Mouse (Mus musculus) left cerebral cortex, adult 8-10 months (tissue): ENCODE measurements around the gene Eps15l1. TPM values are rescaled to one million over a fixed set of nuclear protein-coding genes. Genes with fewer than 3 reads are reported as not detected.

Source experiments
- DNase-seq, 2 experiments: peaks; one replicate each; pipeline ENCODE4 v3.0.0; 2022; ENCODE audit warnings: low spot score in 2 of 2
- total RNA-seq, 4 experiments: library from RNA; stranded (reverse); gene quantifications; 2 replicates each; pipeline ENCODE4 v1.2.4; 2022

Gene Eps15l1
- total RNA-seq, 4 experiments from 2014 or later: 67.1 to 72.9 (median 70.8) TPM

GRCm38 (mm10) chr8:72413839-72414238 lies 7.4 kb downstream of the Eps15l1 start:
- no peak for DNase-seq

DNA sequence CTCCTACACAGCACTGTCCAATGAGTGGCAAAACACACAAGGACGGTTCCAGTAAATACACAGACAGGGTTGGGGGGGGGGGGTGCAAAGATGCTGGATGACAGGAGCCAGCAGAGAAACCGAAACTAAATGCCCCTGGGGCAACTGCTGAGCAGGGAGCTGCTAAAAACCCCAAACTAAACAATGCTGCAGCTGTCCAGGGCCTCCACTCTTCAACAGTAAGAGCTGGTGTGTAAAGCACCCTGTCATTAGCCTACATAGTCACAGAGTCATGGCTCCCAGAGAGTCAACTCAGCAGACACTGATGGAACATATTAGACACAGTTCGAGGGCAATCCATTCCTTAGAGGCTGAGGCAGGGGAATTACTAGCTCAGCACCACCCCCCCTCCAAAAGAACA lies 11.8 kb downstream of the Eps15l1 start:
- DNase-seq: no peak

DNA sequence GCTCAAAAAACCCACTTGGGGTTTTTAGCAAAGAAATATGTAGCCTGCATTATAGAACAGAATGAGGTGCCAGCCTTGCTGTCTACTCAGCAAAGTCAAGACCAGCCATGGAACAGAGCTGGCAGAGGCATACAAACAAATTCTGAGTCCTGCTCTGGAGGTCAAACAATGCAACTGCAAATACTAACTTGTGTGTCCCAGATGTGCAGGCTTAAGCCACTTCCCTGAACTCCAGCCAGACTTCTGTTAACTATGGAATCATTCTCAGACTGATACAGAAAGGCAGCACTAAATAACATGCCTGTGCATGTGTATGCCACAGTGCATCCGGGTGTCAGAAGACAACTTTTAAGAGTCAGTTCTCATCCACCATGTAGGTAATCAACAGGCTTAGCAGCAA lies 13.4 kb downstream of the Eps15l1 start:
- no peak for DNase-seq

DNA sequence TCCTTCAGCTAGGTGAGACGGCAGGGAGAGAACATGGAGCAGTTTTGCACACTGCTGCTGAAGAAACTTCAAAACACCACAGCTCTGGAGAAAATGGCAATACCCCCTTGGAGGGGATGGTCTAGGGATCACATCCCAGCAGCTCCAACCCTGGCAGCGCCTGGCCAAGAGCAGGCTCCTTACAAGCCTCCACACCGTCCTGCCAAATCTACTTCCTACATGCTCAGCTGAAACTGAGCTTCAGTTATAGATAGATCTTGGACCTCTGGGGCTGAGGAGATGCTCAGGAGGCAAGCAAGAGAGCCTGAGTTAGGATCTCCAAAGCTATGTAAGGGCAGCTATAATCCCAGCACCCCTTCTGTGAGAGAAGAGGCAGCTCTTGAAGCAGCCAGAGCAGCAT lies 18.3 kb downstream of the Eps15l1 start:
- DNase-seq: no peak

DNA sequence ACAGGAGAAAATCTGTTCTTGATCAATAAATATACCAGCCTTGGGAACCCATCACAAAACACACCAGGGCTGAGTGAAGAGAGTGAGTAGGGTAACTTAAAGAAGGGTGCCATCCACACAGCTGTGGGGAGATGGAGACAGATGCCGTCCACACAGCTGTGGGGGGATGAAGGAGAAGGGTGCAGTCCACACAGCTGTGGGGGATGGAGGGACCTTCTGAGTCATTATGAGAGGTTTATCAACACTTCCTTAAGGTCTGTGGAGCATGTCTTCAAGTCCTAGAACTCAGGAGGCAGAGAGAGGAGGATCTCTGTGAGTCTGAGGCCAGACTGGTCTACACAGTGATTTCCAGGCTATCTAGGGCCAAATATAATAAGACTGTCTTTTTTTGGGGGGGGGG lies 19.9 kb downstream of the Eps15l1 start:
- no peak for DNase-seq

DNA sequence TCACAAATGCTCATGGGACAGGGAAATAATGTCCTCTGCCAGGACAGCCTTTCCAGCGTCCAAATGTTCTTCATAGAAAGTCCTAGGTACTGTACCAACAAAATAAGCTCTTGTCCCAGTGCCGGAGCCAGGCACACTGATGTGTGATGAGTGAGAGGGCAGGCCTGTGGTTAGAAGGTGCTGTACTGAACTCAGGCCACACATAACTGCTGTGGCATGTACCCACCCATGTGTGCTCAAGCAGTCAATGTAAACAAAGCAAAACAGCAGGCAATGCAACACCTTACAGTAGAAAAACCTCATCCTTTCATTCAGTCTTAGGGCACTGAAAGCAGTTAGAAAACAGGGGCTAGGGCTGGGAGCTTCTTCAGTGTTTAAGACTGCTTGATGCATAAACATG lies 35.5 kb downstream of the Eps15l1 start:
- no peak for DNase-seq

GRCm38 (mm10) chr8:72382395-72382794 lies 38.9 kb downstream of the Eps15l1 start:
- no peak for DNase-seq

- no peak for DNase-seq
Observed at GRCm38 (mm10) chr8:72380656-72381055, 40.6 kb downstream of the Eps15l1 start.

DNA sequence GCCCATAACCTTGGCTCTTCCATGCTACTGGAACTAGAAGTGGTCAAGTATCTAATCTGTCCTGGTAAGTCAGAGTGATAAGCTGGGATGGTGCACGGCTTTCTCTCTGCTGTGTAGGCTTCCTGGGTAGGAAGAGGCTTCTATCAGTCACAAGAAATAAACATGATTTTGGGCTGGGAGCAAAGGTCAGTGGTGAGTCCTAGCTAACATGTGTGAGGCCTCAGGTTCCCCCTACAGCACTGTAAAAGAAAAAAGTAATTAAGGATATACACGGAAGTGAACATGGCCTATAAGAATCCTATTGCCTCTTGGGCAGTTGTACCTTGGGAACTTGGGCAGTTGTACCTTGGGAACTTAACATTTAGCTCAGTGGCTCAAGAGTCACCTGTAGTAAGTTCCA lies 44.4 kb downstream of the Eps15l1 start:
- DNase-seq: no peak

DNA sequence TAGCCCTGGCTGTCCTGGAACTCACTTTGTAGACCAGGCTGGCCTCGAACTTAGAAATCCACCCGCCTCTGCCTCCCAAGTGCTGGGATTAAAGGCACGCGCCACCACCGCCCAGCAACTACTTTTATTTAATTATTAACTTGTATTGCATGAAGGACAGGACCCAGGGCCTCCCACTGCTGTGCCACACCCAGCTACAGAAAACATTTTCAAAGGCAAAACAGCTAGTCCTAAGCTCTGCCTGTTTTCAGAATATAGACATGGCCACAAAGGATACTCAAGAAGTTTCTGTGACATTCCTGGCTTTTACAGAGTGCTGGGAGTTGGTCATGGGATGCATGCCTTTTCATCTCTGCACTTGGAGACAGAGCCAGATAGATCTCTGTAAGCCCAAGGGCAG lies 45.0 kb downstream of the Eps15l1 start:
- DNase-seq: no peak

- no peak for DNase-seq
Observed at GRCm38 (mm10) chr8:72375161-72375560, 46.1 kb downstream of the Eps15l1 start.

GRCm38 (mm10) chr8:72372311-72372710 lies 48.9 kb downstream of the Eps15l1 start:
- no peak for DNase-seq

GRCm38 (mm10) chr8:72371356-72371755 lies 49.9 kb downstream of the Eps15l1 start:
- no peak for DNase-seq

- DNase-seq: no peak
Observed at GRCm38 (mm10) chr8:72366435-72366834, 54.8 kb downstream of the Eps15l1 start.

- peak; percentile 37 to 58 for DNase-seq
Observed at GRCm38 (mm10) chr8:72365826-72366225, 55.4 kb downstream of the Eps15l1 start.

DNA sequence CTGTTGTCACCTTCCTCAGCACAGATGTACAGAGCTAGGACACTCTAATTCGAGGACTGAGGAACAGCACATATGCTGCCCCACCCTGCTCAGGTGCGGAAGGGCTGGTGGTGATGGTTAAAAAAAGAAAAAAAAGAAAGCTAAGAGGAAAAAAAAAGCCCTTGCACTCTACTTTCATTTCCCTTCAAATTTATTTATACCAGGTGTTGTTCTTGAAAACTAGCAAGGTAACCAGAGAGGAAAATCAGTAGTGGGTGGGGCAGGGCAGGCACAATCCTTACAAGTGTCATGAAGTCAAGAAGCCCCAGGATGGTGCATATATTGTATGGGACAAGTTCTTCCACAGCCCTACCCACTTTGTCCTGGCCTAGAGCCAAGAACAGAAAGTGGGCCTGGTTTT lies 56.2 kb downstream of the Eps15l1 start:
- no peak for DNase-seq

GRCm38 (mm10) chr8:72363457-72363856 lies 57.8 kb downstream of the Eps15l1 start:
- no peak for DNase-seq

GRCm38 (mm10) chr8:72362754-72363153 lies 58.5 kb downstream of the Eps15l1 start:
- DNase-seq: no peak

DNA sequence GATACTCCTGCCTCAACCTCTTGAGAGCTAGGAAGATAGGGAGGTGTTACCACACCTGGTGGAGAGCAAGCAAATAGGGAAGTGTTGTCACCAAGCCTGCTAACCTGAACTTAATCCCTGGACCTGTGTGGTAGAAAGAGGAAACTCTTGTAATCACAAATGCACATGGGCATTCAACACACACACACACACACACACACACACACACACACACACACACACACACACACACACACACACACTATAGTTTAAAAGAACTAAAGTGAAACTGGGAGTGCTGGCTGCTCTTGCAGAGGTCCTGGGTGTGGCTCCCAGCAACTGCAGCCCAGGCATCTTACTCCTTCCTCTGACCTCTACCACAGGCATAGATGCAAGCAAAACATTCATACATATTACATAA lies 61.1 kb downstream of the Eps15l1 start:
- DNase-seq: no peak

GRCm38 (mm10) chr8:72356593-72356992 lies 64.7 kb downstream of the Eps15l1 start:
- DNase-seq: no peak

- peak in 1 of 2 experiments; percentile 33 for DNase-seq
Observed at GRCm38 (mm10) chr8:72354272-72354671, 67.0 kb downstream of the Eps15l1 start.

DNA sequence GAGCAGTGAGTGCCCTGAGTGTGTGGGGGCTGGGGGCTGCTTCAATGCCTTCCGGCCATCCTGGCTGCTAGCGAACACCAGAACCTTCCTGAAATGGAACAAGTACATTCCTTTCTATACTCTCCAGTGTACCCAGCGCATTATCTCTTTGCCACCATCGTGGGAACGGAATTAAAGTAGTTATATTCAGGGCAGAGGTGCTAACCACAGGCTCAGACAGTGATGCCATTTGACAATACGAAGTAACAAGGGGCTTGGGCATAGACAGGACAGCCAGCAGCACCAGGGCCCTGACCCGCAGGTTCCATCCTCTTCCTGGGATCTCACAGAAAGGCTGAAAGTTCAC lies 67.6 kb downstream of the Eps15l1 start:
- DNase-seq: no peak

- DNase-seq: no peak
Observed at GRCm38 (mm10) chr8:72352951-72353699, 68.1 kb downstream of the Eps15l1 start.
